Mouse (Mus musculus) stomach, embryonic 16.5 days (tissue): ENCODE measurements around the gene Gm49355. TPM values are rescaled to one million over a fixed set of nuclear protein-coding genes. Genes with fewer than 3 reads are reported as not detected.

Experiments
- ATAC-seq: fragments of 200-750 bp; cut with Nextera tagmentation; 2 replicates; pipeline ENCODE4 v1.8.0; 2017; ENCODE audit warnings: moderate number of reproducible peaks, moderate TSS enrichment; ENCODE audit not compliant: insufficient read depth, low FRiP score
- H3K27ac ChIP-seq: fragments of 300-500 bp; sonication (generic); 2 replicates; pipeline ENCODE4 v1.5.1; 2014; ENCODE audit warnings: low read length
- H3K27me3 ChIP-seq: fragments of 300-500 bp; sonication (generic); 2 replicates; pipeline ENCODE4 v1.6.1; 2014; ENCODE audit warnings: low read length, control low read depth, mixed read lengths; ENCODE audit not compliant: control insufficient read depth, insufficient read depth
- H3K36me3 ChIP-seq: fragments of 300-500 bp; sonication (generic); 2 replicates; pipeline ENCODE4 v1.6.1; 2014; ENCODE audit warnings: low read length; ENCODE audit not compliant: control insufficient read depth, insufficient read depth
- H3K4me1 ChIP-seq: fragments of 300-500 bp; sonication (generic); 2 replicates; pipeline ENCODE4 v1.6.1; 2014; ENCODE audit warnings: low read length, control low read depth, mixed read lengths; ENCODE audit not compliant: control insufficient read depth, insufficient read depth
- H3K4me2 ChIP-seq: fragments of 300-500 bp; sonication (generic); 2 replicates; pipeline ENCODE4 v1.6.1; 2014; ENCODE audit warnings: low read depth, low read length, mixed read lengths
- H3K4me3 ChIP-seq: fragments of 300-500 bp; sonication (generic); replicated peaks from 2 replicates; pipeline ENCODE4 v1.5.1; 2014; ENCODE audit warnings: mild to moderate bottlenecking, low read length
- H3K9ac ChIP-seq: fragments of 300-500 bp; sonication (generic); 2 replicates; pipeline ENCODE4 v1.6.1; 2014; ENCODE audit warnings: low read length
- H3K9me3 ChIP-seq: fragments of 300-500 bp; sonication (generic); replicated peaks from 2 replicates; pipeline ENCODE4 v1.6.1; 2016; ENCODE audit warnings: low read length, control low read depth; ENCODE audit not compliant: control insufficient read depth
- WGBS: fragments of 180-500 bp; shearing (Covaris S2); extraction: QIAGEN DNeasy Blood & Tissue Kit; methylation state at CpG from one replicate; pipeline ENCODE4 v1.1.7; 2014; 5-methylcytosine and 5-hydroxymethylcytosine counted together
- polyA plus RNA-seq: library from polyadenylated mRNA; unstranded; fragments of >200 nt; fragmentation: Nextera tagmentation; extraction: Ambion mirVana; gene quantifications from 2 replicates; pipeline ENCODE4 v1.2.1, GENCODE M21; 2015

Gene Gm49355
- polyA plus RNA-seq, 1 experiment from 2014 or later: 0.15 TPM

GRCm38 (mm10) chr14:12346011-12346864, 62.5 kb downstream of the Gm49355 start:
- no peak overlapping the region for H3K9ac ChIP-seq
- no peaks in the 10 kb centered on the region; the same call in 1 of the 2 replicates for H3K9me3 ChIP-seq
- H3K4me2 ChIP-seq: peak overlapping the region; percentile 42
- H3K4me1 ChIP-seq: peaks cover 10% of the 10 kb centered on the region
- WGBS: under 1% methylated on average over 50 of the region's 50 CpGs
- no peak for ATAC-seq
- no peaks in the 10 kb centered on the region for H3K36me3 ChIP-seq
- peaks cover 96% of the 10 kb centered on the region for H3K27me3 ChIP-seq
- no peak overlapping the region for H3K27ac ChIP-seq
- H3K4me3 ChIP-seq: peak overlapping the region; percentile 31

GRCm38 (mm10) chr14:12346865-12347600, 63.3 kb downstream of the Gm49355 start:
- peak overlapping the region; percentile 42 for H3K4me2 ChIP-seq
- peaks cover 94% of the 10 kb centered on the region for H3K27me3 ChIP-seq
- H3K4me1 ChIP-seq: peaks cover 8% of the 10 kb centered on the region
- 3% methylated on average over 26 of the region's 26 CpGs for WGBS
- H3K9ac ChIP-seq: no peak overlapping the region
- H3K9me3 ChIP-seq: no peaks in the 10 kb centered on the region; the same call in 1 of the 2 replicates
- no peak for ATAC-seq
- peak overlapping the region; percentile 31 for H3K4me3 ChIP-seq
- no peak overlapping the region for H3K27ac ChIP-seq
- H3K36me3 ChIP-seq: no peaks in the 10 kb centered on the region

DNA sequence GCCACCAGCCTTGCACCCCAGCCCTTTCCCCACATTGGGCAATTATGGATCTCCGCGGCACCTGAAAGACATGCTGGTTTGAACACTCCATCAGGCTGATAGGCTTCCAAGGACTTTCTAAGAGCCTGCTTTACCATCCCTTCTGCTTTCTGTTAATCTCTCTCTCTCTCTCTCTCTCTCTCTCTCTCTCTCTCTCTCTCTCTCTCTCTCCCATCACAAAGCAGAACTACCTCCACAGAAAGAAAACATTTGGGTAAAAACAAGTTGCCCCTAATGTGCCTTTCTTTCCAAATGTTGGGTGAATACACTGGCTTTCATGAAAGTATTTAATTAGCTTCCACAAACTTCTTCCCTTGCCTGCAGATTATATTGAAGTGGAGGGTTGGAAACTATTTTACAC, 64.3 kb downstream of the Gm49355 start, which contains the start of gene Fezf2:
TSS of gene Fezf2 (minus strand) at position 101 of the 400 bp plus-strand sequence.
- peaks cover 87% of the 10 kb centered on the region for H3K27me3 ChIP-seq
- 9% methylated on average over 2 of the region's 2 CpGs for WGBS
- peaks cover 8% of the 10 kb centered on the region for H3K4me1 ChIP-seq

DNA sequence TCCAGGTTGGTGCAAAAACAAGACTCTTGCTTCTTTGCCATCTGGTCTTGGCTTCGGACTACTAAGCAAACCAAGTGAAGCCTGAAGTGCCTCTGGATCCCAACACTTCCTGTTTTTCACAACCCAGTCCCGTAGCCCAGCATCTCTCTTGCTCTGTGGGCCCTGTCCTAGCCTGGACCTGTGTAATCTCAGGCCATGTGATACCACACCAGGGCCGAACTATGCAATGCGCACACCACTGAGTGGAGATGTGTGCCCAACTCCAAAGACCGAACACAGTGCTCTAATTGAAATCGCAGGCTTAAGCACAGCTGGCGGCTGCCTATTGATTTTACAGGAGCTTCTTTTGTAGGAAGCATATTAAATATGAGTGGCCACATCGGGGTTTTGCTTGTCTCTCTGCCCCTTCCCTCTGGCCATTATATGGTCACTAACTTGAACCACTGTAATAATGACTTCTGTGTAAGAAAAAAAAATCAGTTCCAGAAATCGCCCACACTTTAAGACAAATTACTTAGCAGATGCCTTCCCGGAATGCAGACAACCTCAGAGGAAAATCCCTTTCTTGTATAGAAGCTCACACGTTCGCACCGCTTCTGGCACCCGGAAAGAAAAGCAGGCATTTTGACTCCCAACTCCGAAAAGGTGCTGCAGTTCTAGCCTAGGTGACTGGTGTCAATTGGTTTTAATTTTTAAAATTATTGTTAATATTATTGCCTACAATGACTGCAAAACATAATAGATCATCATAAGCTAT, 65.7 kb downstream of the Gm49355 start:
- peaks cover 78% of the 10 kb centered on the region for H3K27me3 ChIP-seq
- ATAC-seq: no peak
- H3K36me3 ChIP-seq: no peaks in the 10 kb centered on the region
- no peak overlapping the region for H3K9ac ChIP-seq
- H3K27ac ChIP-seq: no peak overlapping the region
- H3K9me3 ChIP-seq: no peaks in the 10 kb centered on the region; the same call in 1 of the 2 replicates
- no peak overlapping the region for H3K4me3 ChIP-seq
- 10% methylated on average over 15 of the region's 15 CpGs for WGBS
- H3K4me2 ChIP-seq: no peak overlapping the region
- H3K4me1 ChIP-seq: peaks cover 8% of the 10 kb centered on the region

More for the DNA sequence above, 64.3 kb downstream of the Gm49355 start, which contains the start of gene Fezf2:
- Histone ChIP-seq H3K4me3 (peak within 1 kb of the TSS; percentile 31; the same call in 1 of the 2 replicates), H3K9ac (no peak within 1 kb of the TSS), H3K27ac (no peak within 1 kb of the TSS), H3K4me2 (no peak within 1 kb of the TSS), H3K36me3 (no peaks in the 10 kb centered on the region), H3K9me3 (no peaks in the 10 kb centered on the region; the same call in 1 of the 2 replicates)
- ATAC-seq: no peak

GRCm38 (mm10) chr14:12350271-12350916, 66.6 kb downstream of the Gm49355 start:
- H3K4me3 ChIP-seq: no peak overlapping the region
- peaks cover 1% of the 10 kb centered on the region; the same call in 1 of the 2 replicates for H3K4me1 ChIP-seq
- WGBS: 10% methylated on average over 16 of the region's 16 CpGs
- peaks cover 69% of the 10 kb centered on the region for H3K27me3 ChIP-seq
- no peak overlapping the region for H3K9ac ChIP-seq
- no peaks in the 10 kb centered on the region for H3K36me3 ChIP-seq
- H3K9me3 ChIP-seq: no peaks in the 10 kb centered on the region; the same call in 1 of the 2 replicates
- no peak overlapping the region for H3K4me2 ChIP-seq
- ATAC-seq: no peak
- no peak overlapping the region for H3K27ac ChIP-seq

Other genes with a start within 250 kb of the Gm49355 start
- gene 3830406C13Rik, start 197 bp downstream of the Gm49355 start, polyA plus RNA-seq: 53.7 and 57.5 TPM in 2 replicates
- gene Fezf2, start 64.2 kb downstream of the Gm49355 start, polyA plus RNA-seq: not detected in 2 replicates